Mouse (Mus musculus) small intestine, adult 2 months (tissue): ENCODE data around the gene Abhd5.

ENCODE experiments used
- CTCF ChIP-seq: fragments of 200-500 bp; IDR thresholded peaks from 2 replicates; pipeline ENCODE4 v1.5.1; 2012; ENCODE audit warnings: low read depth, mild to moderate bottlenecking, control low read depth, inconsistent platforms, low read length, moderate library complexity, mixed read lengths; ENCODE audit not compliant: insufficient replicate concordance, insufficient read length; ENCODE audit errors: extremely low read depth
- POLR2A ChIP-seq: fragments of 200-500 bp; IDR thresholded peaks from 2 replicates; pipeline ENCODE4 v1.6.1; 2012; ENCODE audit warnings: low read depth, mild to moderate bottlenecking, control low read depth, inconsistent platforms, low read length, moderate library complexity

DNA sequence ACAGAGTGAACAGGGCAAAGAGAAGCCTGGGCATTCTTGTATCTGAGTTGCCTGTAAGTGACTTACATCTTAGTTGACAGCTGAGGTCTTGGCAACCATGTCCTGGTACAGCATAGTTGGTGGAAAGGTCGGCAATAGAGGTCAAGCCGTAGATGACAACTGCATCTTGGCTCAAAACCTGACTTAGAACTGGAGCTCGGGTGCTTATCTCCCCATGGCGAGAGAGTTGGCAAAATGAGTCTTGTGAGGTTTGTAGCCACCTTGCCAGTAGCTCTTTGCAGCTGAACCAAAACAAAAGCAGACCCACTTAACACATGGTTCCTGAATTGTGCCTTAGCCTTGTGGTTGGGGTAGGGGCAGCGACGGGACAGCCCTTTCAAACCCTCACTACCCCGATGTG, 8.0 kb upstream of the Abhd5 start:
- TF ChIP-seq POLR2A = no peak
- TF ChIP-seq CTCF = no peak
